Mouse (Mus musculus): Measurements from ENCODE around the gene Hist1h4f.

DNA sequence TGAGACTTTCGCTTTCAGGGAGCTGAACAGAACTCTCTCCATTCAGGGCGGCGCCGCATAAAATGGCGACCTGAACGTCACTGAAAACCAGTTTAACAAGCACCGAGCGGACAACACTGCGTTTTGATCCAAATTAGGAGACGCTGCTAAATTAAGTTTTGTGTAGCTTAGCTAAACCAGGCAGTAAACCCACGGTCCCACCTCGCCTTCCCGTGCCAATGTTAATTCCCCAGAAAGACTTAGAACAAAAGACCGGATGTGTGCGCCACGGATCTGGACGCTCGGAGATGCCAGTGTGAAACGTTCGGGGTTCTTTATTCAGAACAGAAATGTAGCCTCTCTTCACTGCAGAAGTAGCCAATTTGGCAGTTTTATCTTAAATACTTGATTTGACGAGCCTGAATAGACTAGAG, 33.6 kb upstream of the Hist1h4f start:
- no peak for TF ChIP-seq CTCF (IDR thresholded peaks at IDR 0.05 in 2 of 3, conservative IDR thresholded peaks at IDR 0.05 in 1 of 3; ENCODE audit: control insufficient read depth in 1 of 3, insufficient read depth in 1 of 3, low read depth in 2 of 3, low read length in 3 of 3, poor library complexity in 1 of 3, severe bottlenecking in 1 of 3)
- no peak for TF ChIP-seq MAX (IDR thresholded peaks at IDR 0.05; ENCODE audit: low read length)
- no peak for TF ChIP-seq E2F4 (IDR thresholded peaks at IDR 0.05; ENCODE audit: borderline replicate concordance, low read depth, low read length)
- TF ChIP-seq JUND (IDR thresholded peaks at IDR 0.05; ENCODE audit: low read depth, low read length): no peak
- no peak for TF ChIP-seq ZMIZ1 (IDR thresholded peaks at IDR 0.05; ENCODE audit: low read depth, low read length)
- TF ChIP-seq GATA1 (IDR thresholded peaks at IDR 0.05; ENCODE audit: low read depth, low read length): no peak
- no peak for TF ChIP-seq CHD2 (IDR thresholded peaks at IDR 0.05; ENCODE audit: low read length)
- no peak for TF ChIP-seq TAL1 (IDR thresholded peaks at IDR 0.05; ENCODE audit: low read length)
- 0 out of 2 replicates have a peak, but pooled peaks have one; percentile 97 for TF ChIP-seq POLR2AphosphoS5 (IDR thresholded peaks at IDR 0.05; ENCODE audit: borderline replicate concordance, low read depth, low read length)
- TF ChIP-seq USF1 (IDR thresholded peaks at IDR 0.05; ENCODE audit: low read depth, low read length): no peak
- no peak for TF ChIP-seq ELF1 (IDR thresholded peaks at IDR 0.05; ENCODE audit: low read depth, low read length)
- no peak for TF ChIP-seq MEF2A (IDR thresholded peaks at IDR 0.05; ENCODE audit: extremely low read depth, insufficient replicate concordance, low read depth, low read length, poor library complexity, severe bottlenecking)
- TF ChIP-seq ZNF384 (IDR thresholded peaks at IDR 0.05; ENCODE audit: low read depth, low read length): no peak

All from MEL (cell line).